Mouse (Mus musculus) liver, embryonic 12.5 days (tissue): ENCODE results near the gene Gm45140. TPM values are rescaled to one million over a fixed set of nuclear protein-coding genes. Genes with fewer than 3 reads are reported as not detected.

Source experiments
- ATAC-seq: fragments of 200-750 bp; cut with Nextera tagmentation; 2 replicates; pipeline ENCODE4 v1.8.0; 2017; ENCODE audit warnings: moderate number of reproducible peaks, mild to moderate bottlenecking, moderate library complexity
- H3K27ac ChIP-seq: fragments of 300-500 bp; sonication (generic); 2 replicates; pipeline ENCODE4 v1.5.1; 2016; ENCODE audit warnings: mild to moderate bottlenecking
- H3K27me3 ChIP-seq: fragments of 300-500 bp; sonication (generic); replicated peaks from 2 replicates; pipeline ENCODE4 v1.6.1; 2016; ENCODE audit warnings: mild to moderate bottlenecking, moderate library complexity
- H3K36me3 ChIP-seq: fragments of 300-500 bp; sonication (generic); 2 replicates; pipeline ENCODE4 v1.6.1; 2016; ENCODE audit warnings: mild to moderate bottlenecking, moderate library complexity
- H3K4me1 ChIP-seq: fragments of 300-500 bp; sonication (generic); 2 replicates; pipeline ENCODE4 v1.6.1; 2016
- H3K4me2 ChIP-seq: fragments of 300-500 bp; sonication (generic); 2 replicates; pipeline ENCODE4 v1.6.1; 2016; ENCODE audit warnings: mild to moderate bottlenecking, moderate library complexity
- H3K4me3 ChIP-seq: fragments of 300-500 bp; sonication (generic); 2 replicates; pipeline ENCODE4 v1.5.1; 2016; ENCODE audit warnings: mild to moderate bottlenecking, moderate library complexity
- H3K9ac ChIP-seq: fragments of 300-500 bp; sonication (generic); 2 replicates; pipeline ENCODE4 v1.6.1; 2016; ENCODE audit warnings: mild to moderate bottlenecking, moderate library complexity
- H3K9me3 ChIP-seq: fragments of 300-500 bp; sonication (generic); replicated peaks from 2 replicates; pipeline ENCODE4 v1.6.1; 2016; ENCODE audit warnings: mild to moderate bottlenecking, moderate library complexity
- WGBS: fragments of 180-500 bp; shearing (Covaris S2); methylation state at CpG from one replicate; pipeline ENCODE4 v1.1.7; 2016; ENCODE audit not compliant: insufficient replicate concordance; 5-methylcytosine and 5-hydroxymethylcytosine counted together
- polyA plus RNA-seq: library from polyadenylated mRNA; unstranded; fragments of >200 nt; fragmentation: Nextera tagmentation; extraction: Ambion mirVana; gene quantifications from 2 replicates; pipeline ENCODE4 v1.2.1, GENCODE M21; 2016

Gm45140 gene
- polyA plus RNA-seq, 1 experiment from 2014 or later: 7.1 TPM

- ATAC-seq: no peak
- Histone ChIP-seq H3K4me1 (peaks cover 40% of the 10 kb centered on the region), H3K4me3 (no peak overlapping the region), H3K9me3 (no peaks in the 10 kb centered on the region), H3K4me2 (no peak overlapping the region), H3K27ac (peak overlapping the region; percentile 21; the same call in 1 of the 2 replicates), H3K9ac (no peak overlapping the region), H3K36me3 (peaks cover 67% of the 10 kb centered on the region), H3K27me3 (no peaks in the 10 kb centered on the region)
- WGBS: 16% methylated on average over 1 of the region's 1 CpGs
Measured at GRCm38 (mm10) chr6:87842254-87842653, 6.7 kb upstream of the Gm45140 start.

DNA sequence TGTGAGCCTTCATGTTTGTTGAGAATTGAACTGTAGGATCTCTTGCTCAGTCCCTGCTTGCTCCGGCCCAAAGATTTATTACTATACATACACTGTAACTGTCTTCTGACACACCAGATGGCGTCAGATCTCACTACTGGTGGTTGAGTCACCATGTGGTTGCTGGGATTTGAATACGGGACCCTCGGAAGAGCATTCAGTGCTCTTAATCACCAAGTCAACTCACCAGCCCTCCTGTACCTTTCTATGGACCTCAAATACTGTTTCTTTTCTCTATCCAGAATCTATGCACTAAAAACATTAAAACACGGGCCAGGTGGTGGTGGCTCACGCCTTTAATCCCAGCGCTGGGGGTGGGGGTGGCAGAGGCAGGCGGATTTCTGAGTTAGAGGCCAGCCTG, 6.0 kb upstream of the Gm45140 start:
- Histone ChIP-seq H3K9ac (no peak overlapping the region), H3K4me1 (peaks cover 40% of the 10 kb centered on the region), H3K9me3 (no peaks in the 10 kb centered on the region), H3K27ac (0 out of 2 replicates have a peak overlapping the region, but pooled peaks have one; percentile 21), H3K4me3 (no peak overlapping the region), H3K4me2 (no peak overlapping the region), H3K36me3 (peaks cover 64% of the 10 kb centered on the region), H3K27me3 (no peaks in the 10 kb centered on the region)
- WGBS: 60% methylated on average over 8 of the region's 8 CpGs
- no peak for ATAC-seq

DNA sequence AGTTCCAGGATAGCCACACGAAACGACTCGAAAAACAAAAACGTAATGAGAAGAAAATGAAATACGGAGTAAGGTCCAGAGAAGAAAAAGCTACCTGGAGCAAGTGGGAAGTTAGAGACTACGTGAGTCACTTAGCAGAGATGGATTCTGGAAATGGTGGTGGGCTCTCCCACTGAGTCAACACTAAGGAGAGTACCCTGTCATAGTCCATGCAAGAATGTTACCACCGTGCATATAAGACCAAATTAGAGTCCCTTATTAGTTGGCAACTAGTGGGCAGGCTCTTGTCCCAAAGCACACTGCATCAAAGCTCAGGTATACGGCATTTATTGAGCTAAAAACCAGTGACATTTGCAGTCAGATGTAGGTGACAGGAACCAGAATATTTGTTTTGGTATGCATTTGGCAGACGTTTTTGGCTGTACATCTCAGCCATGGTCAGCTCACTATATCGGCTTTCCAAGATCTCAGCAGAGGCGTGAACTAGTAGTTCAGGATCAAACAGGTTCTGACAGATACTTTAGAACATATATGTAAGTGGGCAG, 4.3 kb upstream of the Gm45140 start:
- Histone ChIP-seq H3K4me2 (peak overlapping the region; percentile 81), H3K4me1 (peaks cover 36% of the 10 kb centered on the region), H3K9me3 (no peaks in the 10 kb centered on the region), H3K9ac (peak overlapping the region; percentile 88), H3K27ac (peak overlapping the region; percentile 97), H3K27me3 (no peaks in the 10 kb centered on the region), H3K36me3 (peaks cover 59% of the 10 kb centered on the region), H3K4me3 (peak overlapping the region; percentile 73)
- 48% methylated on average over 11 of the region's 11 CpGs for WGBS
- no peak for ATAC-seq

DNA sequence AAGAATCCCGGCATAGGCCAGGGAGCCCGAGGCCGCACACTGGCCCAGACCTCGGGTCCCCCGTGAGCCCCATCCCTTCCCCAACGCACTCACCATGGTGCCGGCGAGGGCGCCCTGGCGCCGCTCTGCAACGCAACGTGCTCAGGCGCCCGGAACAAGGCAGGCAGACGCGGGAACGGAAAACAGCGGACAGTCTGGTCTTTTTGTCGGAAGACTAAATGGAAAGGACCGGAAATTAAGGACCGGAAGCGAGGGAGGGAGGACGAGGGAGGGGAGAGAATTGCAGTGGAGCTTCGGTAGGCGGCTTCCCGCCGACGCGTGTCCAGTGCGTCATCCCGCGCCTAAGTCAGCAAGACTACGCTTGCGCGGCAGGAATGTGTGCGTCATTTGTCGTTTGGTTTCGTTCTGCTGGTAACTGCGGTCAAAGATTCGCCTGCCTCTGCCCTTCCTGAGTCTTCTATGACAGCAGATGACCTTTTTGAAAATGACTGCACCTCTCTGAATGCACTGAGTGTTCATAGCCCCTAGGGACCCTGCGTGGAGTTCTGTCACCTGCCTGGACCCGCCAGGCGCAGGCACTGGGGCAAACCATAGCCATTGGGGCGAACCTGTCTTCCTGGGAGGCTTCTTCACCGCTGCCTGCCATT, 3.1 kb upstream of the Gm45140 start, which contains the start of gene Isy1:
Isy1 (minus strand) TSS at position 248 of the 647 bp plus-strand sequence.
- Histone ChIP-seq H3K27me3 (no peaks in the 10 kb centered on the region), H3K4me3 (peak within 1 kb of the TSS; percentile 73), H3K27ac (peak within 1 kb of the TSS; percentile 97), H3K4me1 (peaks cover 36% of the 10 kb centered on the region), H3K4me2 (peak within 1 kb of the TSS; percentile 81), H3K9ac (peak within 1 kb of the TSS; percentile 88), H3K36me3 (peaks cover 59% of the 10 kb centered on the region), H3K9me3 (no peaks in the 10 kb centered on the region)
- WGBS: under 1% methylated on average over 46 of the region's 46 CpGs
- peak; percentile 95 for ATAC-seq

DNA sequence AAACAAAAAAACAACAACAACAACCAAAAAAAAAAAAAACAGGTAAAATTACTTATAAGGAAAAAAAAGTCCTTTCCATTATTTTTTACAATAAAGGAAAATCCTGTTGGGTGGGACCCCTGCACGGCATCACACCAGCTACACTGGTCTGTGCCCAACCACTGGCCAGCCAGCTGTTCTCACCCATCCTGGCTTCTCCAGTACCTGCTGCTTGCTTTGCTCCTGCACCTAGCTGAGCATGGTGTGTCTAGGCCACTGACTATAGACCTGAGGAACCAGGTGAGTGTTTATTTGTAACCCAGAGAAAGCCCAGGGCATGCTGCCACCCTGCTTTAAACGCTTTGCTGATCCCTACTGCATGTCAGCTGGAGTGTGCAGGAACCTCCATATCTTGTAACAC, 15.2 kb downstream of the Gm45140 start:
- Histone ChIP-seq H3K4me2 (no peak overlapping the region), H3K9ac (no peak overlapping the region), H3K4me1 (peaks cover 8% of the 10 kb centered on the region; the same call in 1 of the 2 replicates), H3K9me3 (no peaks in the 10 kb centered on the region), H3K27ac (no peak overlapping the region), H3K36me3 (peaks cover 100% of the 10 kb centered on the region), H3K4me3 (no peak overlapping the region), H3K27me3 (no peaks in the 10 kb centered on the region)
- WGBS: 84% methylated on average over 2 of the region's 2 CpGs
- ATAC-seq: no peak

GRCm38 (mm10) chr6:87814486-87814885, 21.1 kb downstream of the Gm45140 start:
- H3K27ac ChIP-seq: no peak overlapping the region
- H3K4me3 ChIP-seq: no peak overlapping the region
- no peaks in the 10 kb centered on the region for H3K27me3 ChIP-seq
- ATAC-seq: no peak
- WGBS: 85% methylated on average over 5 of the region's 5 CpGs
- peaks cover 62% of the 10 kb centered on the region for H3K36me3 ChIP-seq
- H3K4me1 ChIP-seq: peaks cover 34% of the 10 kb centered on the region
- H3K9ac ChIP-seq: no peak overlapping the region
- H3K4me2 ChIP-seq: no peak overlapping the region
- H3K9me3 ChIP-seq: no peaks in the 10 kb centered on the region

DNA sequence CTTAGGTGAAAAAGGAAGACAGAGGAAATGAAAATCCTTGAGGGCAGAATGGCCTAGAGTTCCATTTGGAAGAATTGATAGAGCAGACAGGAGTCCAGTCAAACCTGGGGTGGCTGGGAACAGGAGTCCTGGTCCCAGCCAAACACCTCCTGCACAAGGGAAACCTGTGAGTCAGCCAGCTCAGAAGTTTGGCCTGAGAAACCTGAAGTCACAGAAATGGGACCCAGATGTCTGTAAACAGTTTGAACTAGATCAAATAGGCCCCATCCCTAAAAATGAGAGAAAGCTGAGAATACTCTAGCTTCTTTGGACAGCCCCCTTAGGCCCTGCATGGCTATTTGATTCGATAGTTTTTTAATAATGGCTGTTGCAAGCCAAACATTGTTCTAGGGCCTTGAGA, 22.9 kb downstream of the Gm45140 start:
- Histone ChIP-seq H3K36me3 (peaks cover 49% of the 10 kb centered on the region), H3K9me3 (no peaks in the 10 kb centered on the region), H3K4me3 (peak overlapping the region; percentile 72), H3K4me2 (peak overlapping the region; percentile 86), H3K27ac (peak overlapping the region; percentile 98), H3K27me3 (no peaks in the 10 kb centered on the region), H3K9ac (peak overlapping the region; percentile 93), H3K4me1 (peaks cover 52% of the 10 kb centered on the region)
- ATAC-seq: no peak
- WGBS: 90% methylated on average over 1 of the region's 1 CpGs

GRCm38 (mm10) chr6:87811675-87812338, 23.8 kb downstream of the Gm45140 start, which contains the start of gene Rab43:
Gene Rab43, minus strand, starts transcription at chr6:87812164.
- ATAC-seq: peak; percentile 92
- peak within 1 kb of the TSS; percentile 72 for H3K4me3 ChIP-seq
- peaks cover 55% of the 10 kb centered on the region for H3K4me1 ChIP-seq
- peak within 1 kb of the TSS; percentile 98 for H3K27ac ChIP-seq
- peak within 1 kb of the TSS; percentile 93 for H3K9ac ChIP-seq
- H3K27me3 ChIP-seq: no peaks in the 10 kb centered on the region
- H3K4me2 ChIP-seq: peak within 1 kb of the TSS; percentile 86
- H3K36me3 ChIP-seq: peaks cover 44% of the 10 kb centered on the region
- under 1% methylated on average over 56 of the region's 56 CpGs for WGBS
- H3K9me3 ChIP-seq: no peaks in the 10 kb centered on the region

DNA sequence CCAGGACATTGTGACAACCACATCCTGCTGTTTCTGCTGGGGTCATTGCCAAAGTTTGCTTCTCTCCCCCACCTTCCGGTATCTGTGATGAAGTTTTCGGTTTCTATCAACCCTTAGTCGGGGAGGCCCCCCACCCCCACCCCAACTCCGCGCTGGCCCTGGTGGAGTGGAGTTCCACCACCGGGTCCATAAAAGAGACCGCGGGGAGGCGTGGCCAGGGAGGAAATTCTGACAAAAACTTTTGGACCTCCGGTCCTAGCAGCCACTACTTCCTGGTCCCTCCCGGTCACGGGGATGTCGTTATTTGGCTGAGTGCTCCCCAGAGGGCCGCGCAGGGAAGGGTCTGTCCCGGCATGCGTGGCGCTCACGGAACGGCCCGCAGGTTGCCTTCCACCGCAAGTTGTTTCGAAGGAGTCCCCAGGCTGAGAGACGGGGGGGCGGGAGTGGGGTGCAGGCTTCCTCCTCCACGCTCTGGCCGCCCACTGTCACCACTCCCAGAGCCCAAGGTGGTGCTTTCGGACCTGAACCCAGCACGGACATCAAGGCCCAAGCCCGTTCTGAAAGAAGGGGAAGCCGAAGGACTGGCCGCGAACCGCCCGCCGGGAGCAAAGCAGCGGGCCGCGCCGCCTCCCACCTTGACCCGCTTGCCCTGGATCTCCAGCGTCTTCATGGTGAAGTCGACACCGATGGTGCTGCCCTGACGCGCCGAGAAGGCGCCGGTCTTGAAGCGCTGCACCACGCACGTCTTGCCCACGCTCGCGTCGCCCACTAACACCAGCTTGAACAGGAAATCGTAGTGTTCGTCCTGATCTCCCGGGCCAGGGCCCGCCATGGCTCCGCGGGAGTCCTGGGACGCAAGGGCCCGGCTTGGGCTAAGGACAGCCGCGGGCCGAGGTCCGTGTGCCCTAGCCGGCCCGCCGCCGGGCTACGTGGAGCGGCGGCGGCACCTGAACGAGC, 24.6 kb downstream of the Gm45140 start:
- under 1% methylated on average over 76 of the region's 77 CpGs for WGBS
- H3K27me3 ChIP-seq: no peaks in the 10 kb centered on the region
- H3K4me3 ChIP-seq: peak overlapping the region; percentile 72
- peak; percentile 5; the same call in 1 of the 2 replicates for ATAC-seq
- H3K4me1 ChIP-seq: peaks cover 61% of the 10 kb centered on the region
- H3K27ac ChIP-seq: peak overlapping the region; percentile 98
- peak overlapping the region; percentile 86 for H3K4me2 ChIP-seq
- peaks cover 36% of the 10 kb centered on the region for H3K36me3 ChIP-seq
- H3K9ac ChIP-seq: peak overlapping the region; percentile 93
- H3K9me3 ChIP-seq: no peaks in the 10 kb centered on the region

- Histone ChIP-seq H3K27ac (peak overlapping the region; percentile 98), H3K4me2 (peak overlapping the region; percentile 86), H3K4me1 (peaks cover 67% of the 10 kb centered on the region), H3K4me3 (peak overlapping the region; percentile 72), H3K36me3 (peaks cover 35% of the 10 kb centered on the region), H3K27me3 (no peaks in the 10 kb centered on the region), H3K9me3 (no peaks in the 10 kb centered on the region), H3K9ac (peak overlapping the region; percentile 93)
- WGBS: 35% methylated on average over 6 of the region's 6 CpGs
- ATAC-seq: no peak
Measured at GRCm38 (mm10) chr6:87810311-87810710, 25.3 kb downstream of the Gm45140 start.

DNA sequence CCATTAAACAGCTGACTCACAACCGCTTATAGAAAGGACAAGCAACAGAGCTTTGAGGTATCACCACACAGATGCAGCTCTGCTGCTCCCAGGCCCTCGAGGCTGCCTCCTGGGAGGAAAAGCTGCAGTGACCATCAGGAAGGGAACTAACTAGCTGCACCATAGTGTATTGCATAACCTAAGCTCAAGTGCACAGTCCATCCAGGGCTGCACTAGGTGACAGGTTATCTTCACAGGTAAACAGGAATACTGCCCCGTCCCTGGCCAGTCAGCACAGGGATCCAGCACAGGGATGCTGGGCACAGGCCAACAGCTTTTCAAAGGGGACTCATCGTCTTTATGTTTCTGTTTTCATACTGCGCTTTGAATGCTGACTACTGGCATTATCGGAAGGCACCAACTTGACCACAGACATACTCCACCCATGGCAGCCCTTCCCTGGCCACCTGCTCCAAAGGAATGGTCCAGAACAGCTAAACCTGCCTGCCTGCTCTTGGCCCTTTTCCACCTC, 25.9 kb downstream of the Gm45140 start:
- Histone ChIP-seq H3K4me1 (peaks cover 72% of the 10 kb centered on the region), H3K27me3 (no peaks in the 10 kb centered on the region), H3K36me3 (peaks cover 35% of the 10 kb centered on the region), H3K9ac (peak overlapping the region; percentile 93), H3K9me3 (no peaks in the 10 kb centered on the region), H3K4me3 (peak overlapping the region; percentile 72), H3K27ac (peak overlapping the region; percentile 98), H3K4me2 (peak overlapping the region; percentile 86)
- WGBS: 52% methylated on average over 6 of the region's 6 CpGs
- ATAC-seq: peak; percentile 20; the same call in 1 of the 2 replicates
